Comparison of ENCODE assay signal across 7 mouse cellular contexts in the genomic region with DNA sequence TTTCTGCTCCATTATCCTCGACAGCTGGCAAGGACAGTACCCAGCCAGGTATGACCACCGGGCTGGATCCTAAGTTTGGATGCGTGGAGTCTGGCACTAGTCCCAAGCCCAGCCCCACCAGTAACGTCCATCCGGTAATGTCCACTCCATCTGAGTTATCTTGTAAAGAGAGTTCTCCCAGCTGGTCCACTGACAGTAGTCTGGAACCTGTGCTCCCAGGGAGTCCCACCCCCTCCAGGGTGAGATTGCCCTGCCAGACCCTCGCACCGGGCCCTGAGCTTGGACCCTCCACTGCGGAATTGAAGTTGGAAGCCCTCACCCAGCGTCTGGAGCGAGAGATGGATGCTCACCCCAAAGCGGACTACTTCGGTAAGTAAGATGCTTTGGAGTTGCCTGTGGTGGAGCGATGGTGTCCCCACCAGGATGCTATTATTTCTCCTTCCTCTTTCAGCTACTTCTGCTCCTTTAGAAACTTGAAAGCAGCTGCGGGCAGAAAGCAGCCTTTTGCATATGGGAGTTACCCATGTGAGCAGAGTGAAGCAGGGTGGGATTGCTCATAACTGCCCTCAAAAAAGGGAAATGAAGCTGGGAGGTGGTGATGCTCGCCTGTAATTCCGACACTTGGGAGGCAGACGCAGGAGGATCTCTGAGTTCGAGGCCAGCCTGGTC. TPM values are rescaled to one million over a fixed set of nuclear protein-coding genes. Genes with fewer than 3 reads are reported as not detected.
DNase-seq lines count a peak whose midpoint lies in the region; ATAC-seq and TF ChIP-seq lines count a peak whose summit lies in the region.

No protein-coding gene starts in this region.

- peak; percentile 62 for TF ChIP-seq POLR2A in CH12.LX (IDR thresholded peaks at IDR 0.05; ENCODE audit: low read depth, low read length)
- TF ChIP-seq POLR2A in spleen, adult 2 months (IDR thresholded peaks at IDR 0.05; ENCODE audit: low read depth, low read length), result no peak; the same call in 1 of the 2 replicates

- H3K9ac ChIP-seq in CH12.LX (ENCODE audit: insufficient read depth, low read depth), result peak overlapping the region; percentile 96; the same call in 1 of the 2 replicates
- H3K9ac ChIP-seq in hindbrain, embryonic 15.5 days, result no peak overlapping the region
- H3K9ac ChIP-seq in lung, embryonic 16.5 days (ENCODE audit: low read length), result peak overlapping the region; percentile 84

- TF ChIP-seq RAD21 in CH12.LX (IDR thresholded peaks at IDR 0.05; ENCODE audit: low read depth, low read length), result peak; percentile 32

- peak; percentile 96 for DNase-seq in CH12.LX (ENCODE audit: extremely low read depth)
- DNase-seq in embryonic facial prominence, embryonic 10.5 days (ENCODE audit: low spot score), result no peak
- peak; percentile 60 to 82 for DNase-seq in spleen, adult 2 months (ENCODE audit: low read depth in 1 of 2, low spot score in 2 of 2)
- no peak for DNase-seq in layer of hippocampus, adult 9-10 months (ENCODE audit: low spot score)
- no peak for DNase-seq in ovary, postnatal 36 days (ENCODE audit: low spot score)

- peak overlapping the region; percentile 85 for H3K27ac ChIP-seq in CH12.LX (ENCODE audit: insufficient read depth, low read depth)
- peak overlapping the region; percentile 88; the same call in 1 of the 2 replicates for H3K27ac ChIP-seq in embryonic facial prominence, embryonic 10.5 days (replicated peaks)
- no peak overlapping the region for H3K27ac ChIP-seq in hindbrain, embryonic 15.5 days (replicated peaks)
- H3K27ac ChIP-seq in lung, embryonic 16.5 days (ENCODE audit: low read length), result 0 out of 2 replicates have a peak overlapping the region, but pooled peaks have one; percentile 34
- peak overlapping the region; percentile 92 for H3K27ac ChIP-seq in spleen, adult 2 months (ENCODE audit: insufficient read depth, low read length)

- peak overlapping the region; percentile 81 for H3K4me2 ChIP-seq in CH12.LX (ENCODE audit: insufficient read depth, low read depth, poor library complexity, severe bottlenecking)
- peak overlapping the region; percentile 77 for H3K4me2 ChIP-seq in hindbrain, embryonic 15.5 days
- H3K4me2 ChIP-seq in lung, embryonic 16.5 days (ENCODE audit: low read depth, low read length), result peak overlapping the region; percentile 95

- H3K27me3 ChIP-seq in CH12.LX (replicated peaks), result no peaks in the 10 kb centered on the region
- H3K27me3 ChIP-seq in embryonic facial prominence, embryonic 10.5 days (replicated peaks; ENCODE audit: low read depth, poor library complexity, severe bottlenecking), result no peaks in the 10 kb centered on the region
- H3K27me3 ChIP-seq in hindbrain, embryonic 15.5 days, result no peaks in the 10 kb centered on the region
- no peaks in the 10 kb centered on the region for H3K27me3 ChIP-seq in lung, embryonic 16.5 days (ENCODE audit: control insufficient read depth, insufficient read depth, low read depth, low read length)
- no peaks in the 10 kb centered on the region for H3K27me3 ChIP-seq in spleen, adult 2 months (ENCODE audit: control insufficient read depth, insufficient read depth, low read length)

- no peaks in the 10 kb centered on the region for H3K9me3 ChIP-seq in CH12.LX (replicated peaks; ENCODE audit: low read length)
- no peaks in the 10 kb centered on the region for H3K9me3 ChIP-seq in embryonic facial prominence, embryonic 10.5 days
- no peaks in the 10 kb centered on the region for H3K9me3 ChIP-seq in hindbrain, embryonic 15.5 days
- no peaks in the 10 kb centered on the region for H3K9me3 ChIP-seq in lung, embryonic 16.5 days (ENCODE audit: control insufficient read depth, low read length)

- 87% methylated on average over 18 of the region's 18 CpGs for WGBS in embryonic facial prominence, embryonic 10.5 days
- 83% methylated on average over 18 of the region's 18 CpGs for WGBS in hindbrain, embryonic 15.5 days
- 41% methylated on average over 18 of the region's 18 CpGs for WGBS in lung, embryonic 16.5 days
- WGBS in spleen, adult 2 months, result 39% methylated on average over 18 of the region's 18 CpGs

- no peak for ATAC-seq in hindbrain, embryonic 15.5 days (ENCODE audit: low FRiP score, low read depth)
- ATAC-seq in lung, embryonic 16.5 days (ENCODE audit: low read depth), result no peak

- dilution Hi-C loops in CH12.LX (cut with MboI; ENCODE audit: extremely low pct_ligation_motif_present, extremely low pct_unique_long_range_greater_than_20kb, low sequenced_read_pairs), result no loop called here

- in situ Hi-C loops in CH12.LX (cut with MboI; ENCODE audit: low pct_ligation_motif_present, low pct_unique_long_range_greater_than_20kb, low sequenced_read_pairs), result no loop called here

- peak; percentile 96 for TF ChIP-seq EP300 in CH12.LX (IDR thresholded peaks at IDR 0.05; ENCODE audit: low read length)

- peaks cover 11 to 51% of the 10 kb centered on the region in 2 experiments for H3K4me1 ChIP-seq in CH12.LX (ENCODE audit: control insufficient read depth in 1 of 2, insufficient read depth in 2 of 2)
- H3K4me1 ChIP-seq in embryonic facial prominence, embryonic 10.5 days, result peaks cover 60% of the 10 kb centered on the region
- peaks cover 36% of the 10 kb centered on the region for H3K4me1 ChIP-seq in hindbrain, embryonic 15.5 days (replicated peaks)
- H3K4me1 ChIP-seq in lung, embryonic 16.5 days (replicated peaks; ENCODE audit: control insufficient read depth, insufficient read depth, low read length), result peaks cover 50% of the 10 kb centered on the region
- peaks cover 26% of the 10 kb centered on the region for H3K4me1 ChIP-seq in spleen, adult 2 months (ENCODE audit: control insufficient read depth, insufficient read depth, insufficient read length)

- peaks cover 12 to 49% of the 10 kb centered on the region in 2 experiments for H3K36me3 ChIP-seq in CH12.LX (replicated peaks in 1 of 2; ENCODE audit: control insufficient read depth in 1 of 2, insufficient read depth in 1 of 2, low read length in 1 of 2)
- peaks cover 58% of the 10 kb centered on the region for H3K36me3 ChIP-seq in embryonic facial prominence, embryonic 10.5 days (replicated peaks)
- no peaks in the 10 kb centered on the region for H3K36me3 ChIP-seq in hindbrain, embryonic 15.5 days
- H3K36me3 ChIP-seq in lung, embryonic 16.5 days (ENCODE audit: control insufficient read depth, insufficient read depth, low read length), result no peaks in the 10 kb centered on the region
- H3K36me3 ChIP-seq in spleen, adult 2 months (ENCODE audit: control insufficient read depth, insufficient read depth, low read length), result peaks cover 10% of the 10 kb centered on the region

- H3K79me2 ChIP-seq in CH12.LX (replicated peaks; ENCODE audit: control insufficient read depth, extremely low read depth, insufficient read depth, poor library complexity, severe bottlenecking), result peaks cover 60% of the 10 kb centered on the region

- TF ChIP-seq CTCF in CH12.LX (conservative IDR thresholded peaks at IDR 0.05 in 1 of 2, IDR thresholded peaks at IDR 0.05 in 1 of 2; ENCODE audit: low read depth in 2 of 2, low read length in 2 of 2), result peak in 1 of 2 experiments; percentile 36; a peak in 2 of 4 replicates
- no peak for TF ChIP-seq CTCF in spleen, adult 2 months (IDR thresholded peaks at IDR 0.05; ENCODE audit: extremely low read depth, insufficient read depth, insufficient read length, insufficient replicate concordance)

- H3K4me3 ChIP-seq in CH12.LX (replicated peaks in 1 of 3; ENCODE audit: low read depth in 2 of 3, low read length in 2 of 3, poor library complexity in 1 of 3), result peak overlapping the region; percentile 59 to 89 (median 74)
- H3K4me3 ChIP-seq in embryonic facial prominence, embryonic 10.5 days, result peak overlapping the region; percentile 75
- H3K4me3 ChIP-seq in hindbrain, embryonic 15.5 days, result 0 out of 2 replicates have a peak overlapping the region, but pooled peaks have one; percentile 3
- H3K4me3 ChIP-seq in lung, embryonic 16.5 days (ENCODE audit: low read length), result peak overlapping the region; percentile 62
- H3K4me3 ChIP-seq in spleen, adult 2 months (ENCODE audit: extremely low read depth, insufficient read depth, insufficient read length), result peak overlapping the region; percentile 83

TF ChIP-seq in CH12.LX, 34 proteins besides CTCF, POLR2A, EP300 and RAD21 (continues in another document):
- no peak for TF ChIP-seq USF1 (IDR thresholded peaks at IDR 0.05; ENCODE audit: low read depth, low read length)
- peak; percentile 54 for TF ChIP-seq ELF1 (IDR thresholded peaks at IDR 0.05; ENCODE audit: low read depth, low read length)
- no peak for TF ChIP-seq NRF1 (IDR thresholded peaks at IDR 0.05; ENCODE audit: low read depth, low read length)
- TF ChIP-seq GABPA (IDR thresholded peaks at IDR 0.05; ENCODE audit: insufficient replicate concordance, low read depth, low read length), result no peak
- peak; percentile 51; the same call in 1 of the 2 replicates for TF ChIP-seq MXI1 (IDR thresholded peaks at IDR 0.05; ENCODE audit: low read depth, low read length)
- TF ChIP-seq RCOR1 (conservative IDR thresholded peaks at IDR 0.05; ENCODE audit: low read depth, low read length), result peak; percentile 95
- no peak for TF ChIP-seq KAT2A (IDR thresholded peaks at IDR 0.05; ENCODE audit: insufficient replicate concordance, low read length)
- no peak for TF ChIP-seq E2F4 (IDR thresholded peaks at IDR 0.05; ENCODE audit: insufficient replicate concordance, low read depth, low read length)
- TF ChIP-seq TBP (conservative IDR thresholded peaks at IDR 0.05; ENCODE audit: low read depth, low read length), result peak; percentile 85
- TF ChIP-seq HCFC1 (IDR thresholded peaks at IDR 0.05; ENCODE audit: low read depth, low read length), result no peak; the same call in 1 of the 2 replicates
- peak; percentile 90 for TF ChIP-seq JUND (conservative IDR thresholded peaks at IDR 0.05; ENCODE audit: low read depth, low read length)
- no peak for TF ChIP-seq PAX5 (IDR thresholded peaks at IDR 0.05; ENCODE audit: low read length)

RNA-seq across cellular contexts. Expression of gene Limd1, which starts 1.9 kb away (rescaled TPM):
- 64.5 and 68.6 TPM in 2 replicates for total RNA-seq in CH12.LX (2012; rRNA removed)
- total RNA-seq in CH12.LX (2014; rRNA removed), result 52.6 and 52.7 TPM in 2 replicates
- 54.6 and 60.5 TPM in 2 replicates for polyA plus RNA-seq in CH12.LX (2012; ENCODE audit: insufficient read length, low read depth)
- 52.1 and 60.8 TPM in 2 replicates for polyA plus RNA-seq in embryonic facial prominence, embryonic 10.5 days (2016; fragmentation: Nextera tagmentation; extraction: Ambion mirVana)
- 13.8 and 14.3 TPM in 2 replicates for polyA plus RNA-seq in hindbrain, embryonic 15.5 days (2015; fragmentation: Nextera tagmentation; extraction: Ambion mirVana)
- polyA plus RNA-seq in lung, embryonic 16.5 days (2015; fragmentation: Nextera tagmentation; extraction: Ambion mirVana), result 57.3 and 61.5 TPM in 2 replicates
- 45.1 and 55.1 TPM in 2 replicates for polyA plus RNA-seq in spleen, adult 2 months (2012; rRNA removed)

RNA-seq across cellular contexts. Expression of gene Sacm1l, which starts 49.2 kb away (rescaled TPM):
- total RNA-seq in CH12.LX (2012; rRNA removed) (29.5 and 31.1 TPM in 2 replicates), CH12.LX (2014; rRNA removed) (67.6 and 77.0 TPM in 2 replicates)
- polyA plus RNA-seq in CH12.LX (2012; ENCODE audit: insufficient read length, low read depth), result 37.4 and 38.2 TPM in 2 replicates
- 44.0 and 44.4 TPM in 2 replicates for polyA plus RNA-seq in embryonic facial prominence, embryonic 10.5 days (2016; fragmentation: Nextera tagmentation; extraction: Ambion mirVana)
- 51.2 and 52.9 TPM in 2 replicates for polyA plus RNA-seq in hindbrain, embryonic 15.5 days (2015; fragmentation: Nextera tagmentation; extraction: Ambion mirVana)
- polyA plus RNA-seq in lung, embryonic 16.5 days (2015; fragmentation: Nextera tagmentation; extraction: Ambion mirVana), result 57.9 and 58.1 TPM in 2 replicates
- polyA plus RNA-seq in spleen, adult 2 months (2012; rRNA removed), result 2.5 TPM in 2 replicates

Comparison
In these comparisons a context has a peak if more than half of its experiments do, and no peak if none do; other contexts are left out.
1. DNase-seq: peak in CH12.LX (single experiment) and spleen, adult 2 months (2 of 2); none in embryonic facial prominence, embryonic 10.5 days (single experiment), layer of hippocampus, adult 9-10 months (single experiment) and ovary, postnatal 36 days (single experiment).
2. H3K4me3 ChIP-seq: peak in every context shown above with its lines; median percentile 83 in spleen, adult 2 months; 75 in embryonic facial prominence, embryonic 10.5 days; 74 in CH12.LX; 62 in lung, embryonic 16.5 days; 3 in hindbrain, embryonic 15.5 days.
3. RNA of gene Sacm1l, which starts 49.2 kb away (polyA plus RNA-seq): 57.9 to 58.1 TPM in lung, embryonic 16.5 days, 51.2 to 52.9 TPM in hindbrain, embryonic 15.5 days, 44.0 to 44.4 TPM in embryonic facial prominence, embryonic 10.5 days and 37.4 to 38.2 TPM in CH12.LX; 2.5 TPM in spleen, adult 2 months; every median in the first group is over 10 times any median in the second.
4. Peak in every context shown above with its lines, with median percentiles within 50 percentile points of each other: H3K4me2 ChIP-seq.